Mouse (Mus musculus) MEL (cell line): ENCODE data around the gene Pirt.

ENCODE experiments used
- CHD2 ChIP-seq: IDR thresholded peaks from 2 replicates; pipeline ENCODE4 v1.6.1; 2011; ENCODE audit warnings: low read length, improper control_type of control experiment
- CTCF ChIP-seq, 3 experiments: IDR thresholded peaks in 2 of 3; conservative IDR thresholded peaks in 1 of 3; 2 replicates each; pipeline ENCODE4 v1.5.1; 2011 to 2012; ENCODE audit warnings: low read length in 3 of 3, low read depth in 2 of 3, mild to moderate bottlenecking in 2 of 3, improper control_type of control experiment in 1 of 3, inconsistent platforms in 1 of 3, mixed read lengths in 1 of 3, moderate library complexity in 1 of 3; ENCODE audit not compliant: control insufficient read depth in 1 of 3, insufficient read depth in 1 of 3, poor library complexity in 1 of 3, severe bottlenecking in 1 of 3
- ELF1 ChIP-seq: IDR thresholded peaks from 2 replicates; pipeline ENCODE4 v1.6.1; 2014; ENCODE audit warnings: low read depth, mild to moderate bottlenecking, inconsistent platforms, low read length, improper control_type of control experiment, moderate library complexity
- EP300 ChIP-seq, 2 experiments: IDR thresholded peaks; 2 replicates each; pipeline ENCODE4 v1.6.1; 2011; ENCODE audit warnings: improper control_type of control experiment in 2 of 2, low read length in 2 of 2, low read depth in 1 of 2, mild to moderate bottlenecking in 1 of 2
- MYC ChIP-seq: IDR thresholded peaks from 2 replicates; pipeline ENCODE4 v1.6.1; 2011; ENCODE audit warnings: low read depth, mild to moderate bottlenecking, low read length, improper control_type of control experiment, moderate library complexity
- NELFE ChIP-seq: IDR thresholded peaks from 2 replicates; pipeline ENCODE4 v1.6.1; 2011; ENCODE audit warnings: low read depth, low read length, improper control_type of control experiment
- NRF1 ChIP-seq: IDR thresholded peaks from 2 replicates; pipeline ENCODE4 v1.6.1; 2014; ENCODE audit warnings: low read depth, mild to moderate bottlenecking, inconsistent platforms, low read length, improper control_type of control experiment, moderate library complexity; ENCODE audit not compliant: poor library complexity, insufficient read depth, severe bottlenecking
- RAD21 ChIP-seq: IDR thresholded peaks from 2 replicates; pipeline ENCODE4 v1.6.1; 2011; ENCODE audit warnings: mild to moderate bottlenecking, low read depth, low read length, improper control_type of control experiment
- TBP ChIP-seq: IDR thresholded peaks from 2 replicates; pipeline ENCODE4 v1.8.0; 2011; ENCODE audit warnings: low read depth, low read length, improper control_type of control experiment
- UBTF ChIP-seq: IDR thresholded peaks from 2 replicates; pipeline ENCODE4 v1.6.1; 2012; ENCODE audit warnings: low read depth, mild to moderate bottlenecking, inconsistent platforms, low read length, improper control_type of control experiment, moderate library complexity, borderline replicate concordance; ENCODE audit not compliant: insufficient read depth
- ZC3H11A ChIP-seq: IDR thresholded peaks from 2 replicates; pipeline ENCODE4 v1.6.1; 2012; ENCODE audit warnings: low read depth, mild to moderate bottlenecking, inconsistent platforms, low read length, improper control_type of control experiment

DNA sequence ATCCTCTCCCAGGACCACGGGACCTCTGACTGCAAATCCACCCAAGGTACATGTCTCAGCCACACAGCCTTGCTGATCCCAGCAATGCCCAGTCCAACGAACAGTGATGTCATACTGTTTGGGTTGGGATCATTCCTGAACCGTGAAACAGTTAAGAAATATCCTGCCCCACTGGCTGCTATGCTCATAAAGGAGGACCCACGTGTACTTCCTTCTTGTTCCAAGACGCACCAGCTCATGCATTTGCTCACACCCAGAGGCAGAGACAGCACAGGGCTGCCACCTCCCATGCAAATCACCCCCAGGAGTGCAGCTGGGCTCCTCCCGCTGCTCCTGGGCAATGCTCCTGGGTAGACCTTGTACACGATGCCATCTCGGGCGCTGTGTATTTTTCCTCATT lies 44.5 kb downstream of the Pirt start, which contains the start of gene Tmem238l:
- TF ChIP-seq UBTF (no peak), EP300 (IDR thresholded peaks at IDR 0.05; ENCODE audit: low read depth in 1 of 2, low read length in 2 of 2) (no peak), TBP (no peak), MYC (no peak), NELFE (no peak), CTCF (IDR thresholded peaks at IDR 0.05 in 2 of 3, conservative IDR thresholded peaks at IDR 0.05 in 1 of 3; ENCODE audit: control insufficient read depth in 1 of 3, insufficient read depth in 1 of 3, low read depth in 2 of 3, low read length in 3 of 3, poor library complexity in 1 of 3, severe bottlenecking in 1 of 3) (no peak), CHD2 (no peak), RAD21 (no peak), NRF1 (no peak), ELF1 (no peak), ZC3H11A (no peak)
